Mouse (Mus musculus) forebrain, postnatal 0 days (tissue): ENCODE results near the gene Jaml. TPM values are rescaled to one million over a fixed set of nuclear protein-coding genes. Genes with fewer than 3 reads are reported as not detected.

Source experiments
- ATAC-seq: fragments of 200-750 bp; cut with Nextera tagmentation; 2 replicates; pipeline ENCODE4 v1.8.0; 2017; ENCODE audit warnings: mild to moderate bottlenecking, moderate library complexity
- DNase-seq: peaks from one replicate; pipeline ENCODE4 v3.0.0-alpha.2; 2015
- H3K27ac ChIP-seq: fragments of 300-500 bp; sonication (generic); 2 replicates; pipeline ENCODE4 v1.5.1; 2014; ENCODE audit warnings: low read depth, mild to moderate bottlenecking, antibody characterized with exemption, low read length, moderate library complexity, mixed read lengths
- H3K27me3 ChIP-seq: fragments of 300-500 bp; sonication (generic); 2 replicates; pipeline ENCODE4 v1.6.1; 2014; ENCODE audit warnings: mild to moderate bottlenecking, low read length, mixed read lengths; ENCODE audit not compliant: insufficient read depth
- H3K36me3 ChIP-seq: fragments of 300-500 bp; sonication (generic); 2 replicates; pipeline ENCODE4 v1.6.1; 2014; ENCODE audit warnings: mild to moderate bottlenecking, moderate library complexity; ENCODE audit not compliant: insufficient read depth
- H3K4me1 ChIP-seq: fragments of 300-500 bp; sonication (generic); 2 replicates; pipeline ENCODE4 v1.6.1; 2014; ENCODE audit warnings: antibody characterized with exemption; ENCODE audit not compliant: insufficient read depth
- H3K4me2 ChIP-seq: fragments of 300-500 bp; sonication (generic); 2 replicates; pipeline ENCODE4 v1.6.1; 2014; ENCODE audit warnings: low read depth, mild to moderate bottlenecking, moderate library complexity
- H3K4me3 ChIP-seq: fragments of 300-500 bp; sonication (generic); 2 replicates; pipeline ENCODE4 v1.5.1; 2014; ENCODE audit warnings: low read depth, low read length, mixed read lengths
- H3K9ac ChIP-seq: fragments of 300-500 bp; sonication (generic); 2 replicates; pipeline ENCODE4 v1.6.1; 2014; ENCODE audit warnings: mild to moderate bottlenecking
- H3K9me3 ChIP-seq: fragments of 300-500 bp; sonication (generic); 2 replicates; pipeline ENCODE4 v1.6.1; 2016; ENCODE audit warnings: low read length
- CTCF ChIP-seq: sonication (generic); IDR thresholded peaks from 2 replicates; pipeline ENCODE4 v1.5.1; 2016; ENCODE audit warnings: antibody characterized with exemption, control low read depth, low read depth
- WGBS: fragments of 180-500 bp; shearing (Covaris S2); extraction: QIAGEN DNeasy Blood & Tissue Kit; methylation state at CpG from one replicate; pipeline ENCODE4 v1.1.7; 2014; 5-methylcytosine and 5-hydroxymethylcytosine counted together
- polyA plus RNA-seq: library from polyadenylated mRNA; unstranded; fragments of >200 nt; fragmentation: Nextera tagmentation; extraction: Ambion mirVana; gene quantifications from 2 replicates; pipeline ENCODE4 v1.2.1, GENCODE M21; 2015
- total RNA-seq: library from RNA; depleted of rRNA; stranded (reverse); fragments of >200 nt; gene quantifications from 2 replicates; pipeline ENCODE4 v1.2.3, GENCODE M21; 2014

Gene Jaml
- total and polyA plus RNA-seq, 2 experiments from 2014 or later = 0.16 TPM; not detected in 1

DNA sequence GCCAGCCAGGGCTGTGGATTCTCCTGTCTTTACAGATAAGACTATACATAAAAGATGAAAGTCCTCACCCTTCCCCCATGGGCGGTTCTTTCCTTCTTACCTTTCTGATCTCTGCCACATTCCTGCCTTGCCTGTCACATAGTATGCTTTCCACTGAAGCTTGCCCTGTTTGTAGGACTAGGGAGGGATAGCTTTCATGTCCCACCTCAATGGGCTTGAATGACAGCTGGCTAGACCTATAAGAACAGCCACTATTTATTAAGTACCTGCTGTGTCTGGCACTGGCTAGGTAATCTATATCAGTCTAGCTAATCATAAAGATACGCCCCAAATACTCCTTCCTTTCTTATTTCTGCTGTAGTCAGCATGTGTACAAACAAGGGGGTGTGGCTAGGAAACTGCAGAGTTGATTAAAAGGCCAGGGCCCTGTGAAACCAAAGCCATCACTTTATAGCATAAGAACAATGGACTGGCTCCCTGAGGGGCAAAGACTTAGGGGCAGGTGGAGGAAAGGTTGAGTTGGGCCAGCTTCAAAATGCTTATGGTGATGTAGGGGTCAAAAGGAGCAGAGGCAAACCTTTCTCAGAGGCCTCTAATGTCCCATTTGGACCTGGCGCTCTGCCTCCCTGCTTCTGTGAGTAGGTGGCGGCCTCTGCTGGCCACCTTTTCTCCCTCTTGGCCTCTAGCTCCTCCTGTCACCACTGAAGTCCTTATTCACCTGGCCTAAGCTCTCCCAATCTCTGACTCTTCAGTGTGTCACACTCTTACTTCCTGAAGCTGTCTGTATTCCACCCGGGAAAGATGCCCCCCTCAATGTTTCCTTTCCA is 54.7 kb downstream of the Jaml start:
- H3K27me3 ChIP-seq = peaks cover 45% of the 10 kb centered on the region
- no peaks in the 10 kb centered on the region for H3K4me1 ChIP-seq
- H3K27ac ChIP-seq = no peak overlapping the region
- no peak overlapping the region for H3K4me2 ChIP-seq
- H3K9ac ChIP-seq = no peak overlapping the region
- WGBS = 22% methylated on average over 5 of the region's 5 CpGs
- H3K36me3 ChIP-seq = no peaks in the 10 kb centered on the region
- peak; percentile 26 for DNase-seq
- no peak overlapping the region for H3K4me3 ChIP-seq
- peak; percentile 63 for TF ChIP-seq CTCF
- no peak for ATAC-seq
- no peaks in the 10 kb centered on the region for H3K9me3 ChIP-seq

DNA sequence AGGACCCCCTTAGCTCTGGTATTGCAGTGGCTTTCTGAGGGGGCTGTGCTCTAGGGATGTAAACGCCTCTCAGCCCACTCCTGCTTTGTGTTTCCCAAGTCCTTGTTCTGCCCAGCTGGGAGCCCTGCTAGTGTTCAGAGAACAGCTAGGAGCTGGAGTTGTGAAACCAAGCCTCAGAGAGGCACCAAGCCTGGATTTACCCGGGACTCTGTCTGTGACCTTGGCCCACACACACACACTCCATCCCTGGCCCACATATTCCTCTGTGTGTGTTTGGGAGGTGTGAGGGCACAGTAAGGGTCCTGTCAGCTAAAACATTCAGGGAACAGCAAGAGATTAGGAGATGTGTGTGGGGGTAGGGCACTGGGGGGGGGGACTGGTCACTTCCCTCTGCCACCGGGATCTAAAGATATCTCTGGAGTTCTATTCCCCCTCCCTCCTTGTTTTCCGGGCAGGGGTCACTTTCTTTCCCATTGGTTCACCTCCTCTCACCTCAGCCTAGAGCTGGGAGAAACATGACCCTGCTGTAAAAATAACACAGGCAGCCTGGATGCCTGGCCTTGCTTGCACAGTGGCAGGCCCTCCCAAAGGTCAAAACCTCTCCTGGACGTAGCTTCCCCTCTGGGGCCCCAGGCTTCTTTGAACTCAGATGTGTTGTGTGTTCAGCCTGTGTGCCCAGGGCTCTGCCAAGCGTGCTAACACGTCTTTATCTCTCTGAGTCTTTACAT is 57.6 kb downstream of the Jaml start:
- Histone ChIP-seq H3K27ac (no peak overlapping the region), H3K4me2 (no peak overlapping the region), H3K27me3 (peaks cover 67% of the 10 kb centered on the region), H3K36me3 (no peaks in the 10 kb centered on the region), H3K4me3 (no peak overlapping the region), H3K9ac (no peak overlapping the region), H3K4me1 (no peaks in the 10 kb centered on the region), H3K9me3 (no peaks in the 10 kb centered on the region)
- TF ChIP-seq CTCF = no peak
- no peak for DNase-seq
- ATAC-seq = no peak
- 20% methylated on average over 7 of the region's 7 CpGs for WGBS

DNA sequence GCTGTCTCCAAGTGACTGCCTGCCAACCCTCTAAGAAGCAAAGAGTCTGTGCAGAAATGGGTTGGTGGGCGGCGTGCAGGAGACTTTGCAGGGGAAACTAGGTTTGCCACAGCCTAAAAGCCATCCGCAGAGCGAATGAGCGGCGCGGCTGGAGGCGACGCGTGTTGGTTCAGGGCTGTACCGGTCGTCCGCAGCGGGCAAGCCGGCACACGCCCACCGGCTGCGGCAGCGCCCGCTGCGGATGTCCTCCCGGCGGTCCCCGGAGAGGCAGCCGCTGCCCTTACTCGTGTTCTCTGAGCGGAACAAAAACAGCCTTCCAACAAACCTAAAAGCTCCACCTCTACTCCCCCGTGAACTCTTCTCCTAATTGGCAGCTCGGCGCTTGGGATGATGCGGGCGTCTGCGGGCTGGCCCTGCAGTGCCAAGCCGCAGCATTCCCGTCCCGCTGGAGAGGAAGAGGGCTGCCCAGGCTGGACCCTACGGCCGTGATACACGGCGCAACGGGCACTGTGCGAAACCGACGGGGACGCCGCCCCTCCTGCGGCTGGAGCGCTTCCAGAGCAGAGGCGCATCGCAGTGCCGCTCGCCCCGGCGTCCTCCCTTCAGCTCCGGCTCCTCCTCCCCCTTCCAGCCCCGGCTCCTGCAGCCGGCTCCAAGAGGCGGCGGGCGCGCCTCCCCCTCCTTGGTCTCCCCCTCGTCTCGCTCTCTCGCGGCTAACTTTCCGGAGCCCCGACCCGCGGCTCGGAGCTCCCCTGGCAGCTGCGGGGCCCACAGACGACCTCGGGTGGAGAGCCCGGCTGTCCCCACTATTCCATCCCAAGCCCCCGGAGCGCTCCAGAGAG is 59.4 kb downstream of the Jaml start, which contains the start of gene Scn4b:
Scn4b (plus strand) TSS at position 205 of the 842 bp plus-strand sequence.
- peak within 1 kb of the TSS; percentile 89 for H3K4me2 ChIP-seq
- DNase-seq = peak; percentile 49
- no peaks in the 10 kb centered on the region for H3K4me1 ChIP-seq
- under 1% methylated on average over 76 of the region's 76 CpGs for WGBS
- H3K27me3 ChIP-seq = peaks cover 75% of the 10 kb centered on the region
- no peak within 1 kb of the TSS for H3K27ac ChIP-seq
- no peaks in the 10 kb centered on the region for H3K36me3 ChIP-seq
- ATAC-seq = peak; percentile 40
- peak within 1 kb of the TSS; percentile 37 for H3K9ac ChIP-seq
- no peaks in the 10 kb centered on the region for H3K9me3 ChIP-seq
- TF ChIP-seq CTCF = no peak
- H3K4me3 ChIP-seq = peak within 1 kb of the TSS; percentile 47

DNA sequence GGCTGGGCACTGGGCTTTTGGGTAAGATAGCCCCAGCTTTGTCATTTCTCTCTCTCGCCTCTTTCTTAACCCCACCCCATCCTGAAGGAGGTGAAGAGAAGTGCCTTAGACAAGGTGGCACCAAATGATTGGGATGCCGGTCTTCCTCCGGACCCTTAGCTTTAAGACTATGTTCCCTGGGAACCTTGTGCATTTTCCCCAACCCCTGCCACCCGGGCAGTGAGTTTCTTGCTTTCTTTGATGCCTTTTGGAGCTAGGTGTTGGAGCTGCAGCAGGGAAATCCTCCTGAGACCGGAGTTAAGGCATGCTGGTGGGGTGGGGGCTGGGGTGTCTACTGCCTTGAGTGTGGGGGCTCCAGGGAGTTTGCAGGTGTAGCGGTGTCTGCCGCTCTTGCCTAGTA is 60.1 kb downstream of the Jaml start:
- H3K9ac ChIP-seq = peak overlapping the region; percentile 37
- no peaks in the 10 kb centered on the region for H3K4me1 ChIP-seq

DNA sequence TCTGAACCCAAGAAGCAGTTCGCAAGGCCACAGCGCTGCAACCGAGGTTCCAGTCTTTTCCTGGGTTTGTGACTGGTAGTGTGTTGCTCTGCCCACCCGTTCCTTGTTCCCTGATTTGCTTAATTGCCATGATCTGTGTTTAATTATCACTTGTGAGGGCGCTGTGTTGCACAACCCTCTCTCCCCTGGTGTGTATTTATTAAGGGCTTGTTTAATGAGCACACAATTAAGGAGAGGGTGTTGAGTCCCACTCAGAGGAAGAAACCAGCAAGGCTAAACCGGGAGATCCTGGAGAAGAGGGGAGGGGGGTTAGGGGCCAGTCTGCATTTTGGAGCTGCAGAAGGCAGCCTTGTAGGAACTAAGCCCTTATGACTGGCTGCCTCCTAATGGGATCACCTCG is 62.0 kb downstream of the Jaml start:
- WGBS = 20% methylated on average over 7 of the region's 7 CpGs
- DNase-seq (no peak), ATAC-seq (no peak)
- peaks cover 76% of the 10 kb centered on the region for H3K27me3 ChIP-seq
- no peak overlapping the region for H3K9ac ChIP-seq
- H3K27ac ChIP-seq = no peak overlapping the region
- no peaks in the 10 kb centered on the region for H3K36me3 ChIP-seq
- no peak for TF ChIP-seq CTCF
- no peaks in the 10 kb centered on the region for H3K9me3 ChIP-seq
- H3K4me3 ChIP-seq = no peak overlapping the region
- H3K4me1 ChIP-seq = no peaks in the 10 kb centered on the region
- H3K4me2 ChIP-seq = no peak overlapping the region

More for the DNA sequence above, 60.1 kb downstream of the Jaml start:
- no peak for DNase-seq
- Histone ChIP-seq H3K36me3 (no peaks in the 10 kb centered on the region), H3K9me3 (no peaks in the 10 kb centered on the region), H3K4me2 (peak overlapping the region; percentile 89), H3K27ac (no peak overlapping the region), H3K27me3 (peaks cover 76% of the 10 kb centered on the region), H3K4me3 (peak overlapping the region; percentile 47)
- 6% methylated on average over 7 of the region's 7 CpGs for WGBS
- ATAC-seq = no peak
- TF ChIP-seq CTCF = no peak

DNA sequence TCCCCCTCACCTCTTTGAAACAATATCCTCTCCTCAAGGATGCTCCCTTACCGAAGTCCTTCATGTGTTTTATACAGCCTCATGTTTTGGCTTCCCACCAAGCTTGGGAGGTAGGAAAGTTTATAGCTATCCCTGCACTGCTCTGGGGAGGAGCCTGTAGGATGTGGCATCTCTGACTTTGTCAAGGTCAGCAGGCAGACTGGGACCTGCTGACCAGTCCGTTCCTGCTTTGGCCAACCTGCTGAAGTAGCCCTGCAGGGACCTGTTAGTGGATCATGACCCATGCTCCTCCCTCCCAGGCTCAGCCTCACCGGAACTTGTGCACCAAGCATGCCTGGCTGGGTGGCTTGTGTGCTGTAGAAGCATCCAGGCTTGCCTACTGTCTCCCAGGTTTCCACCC is 63.7 kb downstream of the Jaml start:
- ATAC-seq = no peak
- H3K4me1 ChIP-seq = no peaks in the 10 kb centered on the region
- H3K4me2 ChIP-seq = no peak overlapping the region
- no peaks in the 10 kb centered on the region for H3K36me3 ChIP-seq
- no peak for TF ChIP-seq CTCF
- no peak for DNase-seq
- H3K9me3 ChIP-seq = no peaks in the 10 kb centered on the region
- no peak overlapping the region for H3K27ac ChIP-seq
- H3K27me3 ChIP-seq = peaks cover 61% of the 10 kb centered on the region
- H3K9ac ChIP-seq = no peak overlapping the region
- WGBS = 62% methylated on average over 3 of the region's 3 CpGs
- no peak overlapping the region for H3K4me3 ChIP-seq
